Mouse (Mus musculus) hindbrain, embryonic 11.5 days (tissue): ENCODE measurements around the gene Troap. TPM values are rescaled to one million over a fixed set of nuclear protein-coding genes. Genes with fewer than 3 reads are reported as not detected.

ENCODE experiments used
- ATAC-seq: fragments of 200-750 bp; cut with Nextera tagmentation; 2 replicates; pipeline ENCODE4 v1.8.0; 2017; ENCODE audit warnings: mild to moderate bottlenecking, moderate TSS enrichment, moderate library complexity; ENCODE audit not compliant: low FRiP score
- DNase-seq: peaks from one replicate; pipeline ENCODE4 v3.0.0-alpha.2; 2015; ENCODE audit warnings: low spot score
- H3K27ac ChIP-seq: fragments of 300-500 bp; sonication (generic); 2 replicates; pipeline ENCODE4 v1.5.1; 2014; ENCODE audit warnings: mild to moderate bottlenecking, low read depth, low read length
- H3K27me3 ChIP-seq: fragments of 300-500 bp; sonication (generic); 2 replicates; pipeline ENCODE4 v1.6.1; 2014; ENCODE audit warnings: mild to moderate bottlenecking, low read length, moderate library complexity, mixed read lengths; ENCODE audit not compliant: control insufficient read depth, insufficient read depth
- H3K36me3 ChIP-seq: fragments of 300-500 bp; sonication (generic); 2 replicates; pipeline ENCODE4 v1.6.1; 2014; ENCODE audit warnings: mild to moderate bottlenecking, low read length, moderate library complexity, mixed read lengths; ENCODE audit not compliant: control insufficient read depth, insufficient read depth
- H3K4me1 ChIP-seq: fragments of 300-500 bp; sonication (generic); replicated peaks from 2 replicates; pipeline ENCODE4 v1.6.1; 2014; ENCODE audit warnings: low read length, mixed read lengths; ENCODE audit not compliant: control insufficient read depth, insufficient read depth
- H3K4me2 ChIP-seq: fragments of 300-500 bp; sonication (generic); replicated peaks from 2 replicates; pipeline ENCODE4 v1.6.1; 2014; ENCODE audit warnings: mild to moderate bottlenecking, low read depth, low read length
- H3K4me3 ChIP-seq: fragments of 300-500 bp; sonication (generic); 2 replicates; pipeline ENCODE4 v1.5.1; 2014; ENCODE audit warnings: low read depth, low read length
- H3K9ac ChIP-seq: fragments of 300-500 bp; sonication (generic); 2 replicates; pipeline ENCODE4 v1.6.1; 2014; ENCODE audit warnings: low read depth, low read length
- H3K9me3 ChIP-seq: fragments of 300-500 bp; sonication (generic); 2 replicates; pipeline ENCODE4 v1.6.1; 2016; ENCODE audit warnings: low read length; ENCODE audit not compliant: control insufficient read depth
- WGBS: fragments of 180-500 bp; shearing (Covaris S2); extraction: QIAGEN DNeasy Blood & Tissue Kit; methylation state at CpG from one replicate; pipeline ENCODE4 v1.1.7; 2014; 5-methylcytosine and 5-hydroxymethylcytosine counted together
- polyA plus RNA-seq: library from polyadenylated mRNA; unstranded; fragments of >200 nt; fragmentation: Nextera tagmentation; extraction: Ambion mirVana; gene quantifications from 2 replicates; pipeline ENCODE4 v1.2.1, GENCODE M21; 2014

Troap gene
- polyA plus RNA-seq, 1 experiment from 2014 or later = 22.9 TPM

GRCm38 (mm10) chr15:99111139-99111538 lies 36.8 kb downstream of the Troap start:
- Histone ChIP-seq H3K27ac (no peak overlapping the region), H3K27me3 (no peaks in the 10 kb centered on the region)
- WGBS = 86% methylated on average over 3 of the region's 3 CpGs

GRCm38 (mm10) chr15:99111809-99112208 lies 37.4 kb downstream of the Troap start:
- H3K4me1 ChIP-seq = no peaks in the 10 kb centered on the region
- no peak overlapping the region for H3K9ac ChIP-seq
- ATAC-seq (no peak), DNase-seq (no peak)
- no peak overlapping the region for H3K4me3 ChIP-seq
- no peaks in the 10 kb centered on the region for H3K36me3 ChIP-seq
- WGBS = 66% methylated on average over 4 of the region's 4 CpGs
- no peak overlapping the region for H3K27ac ChIP-seq
- no peaks in the 10 kb centered on the region for H3K9me3 ChIP-seq
- no peak overlapping the region for H3K4me2 ChIP-seq
- H3K27me3 ChIP-seq = no peaks in the 10 kb centered on the region

More at GRCm38 (mm10) chr15:99111139-99111538, 36.8 kb downstream of the Troap start:
- no peak overlapping the region for H3K4me3 ChIP-seq
- H3K36me3 ChIP-seq = no peaks in the 10 kb centered on the region
- no peaks in the 10 kb centered on the region for H3K4me1 ChIP-seq
- no peak overlapping the region for H3K4me2 ChIP-seq
- ATAC-seq = no peak
- H3K9ac ChIP-seq = no peak overlapping the region
- H3K9me3 ChIP-seq = no peaks in the 10 kb centered on the region
- no peak for DNase-seq

- DNase-seq = no peak
- Histone ChIP-seq H3K4me2 (no peak overlapping the region), H3K27me3 (no peaks in the 10 kb centered on the region), H3K4me1 (no peaks in the 10 kb centered on the region), H3K9me3 (no peaks in the 10 kb centered on the region), H3K27ac (no peak overlapping the region), H3K4me3 (no peak overlapping the region), H3K9ac (no peak overlapping the region), H3K36me3 (no peaks in the 10 kb centered on the region)
- no peak for ATAC-seq
- WGBS = 58% methylated on average over 11 of the region's 11 CpGs
Observed at GRCm38 (mm10) chr15:99112843-99113395, 38.5 kb downstream of the Troap start.

- DNase-seq = peak; percentile 40
- no peak overlapping the region for H3K27ac ChIP-seq
- H3K4me1 ChIP-seq = no peaks in the 10 kb centered on the region
- no peak overlapping the region for H3K4me3 ChIP-seq
- no peaks in the 10 kb centered on the region for H3K27me3 ChIP-seq
- no peak overlapping the region for H3K9ac ChIP-seq
- H3K9me3 ChIP-seq = no peaks in the 10 kb centered on the region
- WGBS = 9% methylated on average over 9 of the region's 9 CpGs
- H3K4me2 ChIP-seq = no peak overlapping the region
- no peak for ATAC-seq
- no peaks in the 10 kb centered on the region for H3K36me3 ChIP-seq
Observed at GRCm38 (mm10) chr15:99113396-99113975, 39.1 kb downstream of the Troap start.

- no peaks in the 10 kb centered on the region for H3K36me3 ChIP-seq
- H3K4me1 ChIP-seq = no peaks in the 10 kb centered on the region
- no peaks in the 10 kb centered on the region for H3K9me3 ChIP-seq
- no peak overlapping the region for H3K4me2 ChIP-seq
- H3K27me3 ChIP-seq = no peaks in the 10 kb centered on the region
- no peak overlapping the region for H3K9ac ChIP-seq
- 46% methylated on average over 14 of the region's 14 CpGs for WGBS
- no peak for DNase-seq
- H3K27ac ChIP-seq = no peak overlapping the region
- H3K4me3 ChIP-seq = no peak overlapping the region
- ATAC-seq = no peak
Observed at GRCm38 (mm10) chr15:99114312-99115064, 40.1 kb downstream of the Troap start.

GRCm38 (mm10) chr15:99115065-99115423 lies 40.7 kb downstream of the Troap start:
- no peaks in the 10 kb centered on the region for H3K9me3 ChIP-seq
- no peaks in the 10 kb centered on the region for H3K4me1 ChIP-seq
- H3K4me3 ChIP-seq = no peak overlapping the region
- ATAC-seq = no peak
- 91% methylated on average over 7 of the region's 7 CpGs for WGBS
- H3K27ac ChIP-seq = no peak overlapping the region
- no peaks in the 10 kb centered on the region for H3K27me3 ChIP-seq
- H3K36me3 ChIP-seq = no peaks in the 10 kb centered on the region
- no peak overlapping the region for H3K4me2 ChIP-seq
- no peak overlapping the region for H3K9ac ChIP-seq
- no peak for DNase-seq

- 79% methylated on average over 11 of the region's 11 CpGs for WGBS
- no peak overlapping the region for H3K27ac ChIP-seq
- DNase-seq (no peak), ATAC-seq (no peak)
- no peaks in the 10 kb centered on the region for H3K27me3 ChIP-seq
- no peak overlapping the region for H3K9ac ChIP-seq
- no peaks in the 10 kb centered on the region for H3K4me1 ChIP-seq
- no peaks in the 10 kb centered on the region for H3K9me3 ChIP-seq
- no peaks in the 10 kb centered on the region for H3K36me3 ChIP-seq
- no peak overlapping the region for H3K4me3 ChIP-seq
- H3K4me2 ChIP-seq = no peak overlapping the region
Observed at GRCm38 (mm10) chr15:99116539-99116938, 42.2 kb downstream of the Troap start.

GRCm38 (mm10) chr15:99120814-99121213 lies 46.4 kb downstream of the Troap start:
- no peaks in the 10 kb centered on the region for H3K9me3 ChIP-seq
- no peak overlapping the region for H3K4me2 ChIP-seq
- H3K27ac ChIP-seq = no peak overlapping the region
- H3K9ac ChIP-seq = no peak overlapping the region
- no peak overlapping the region for H3K4me3 ChIP-seq
- DNase-seq (no peak), ATAC-seq (no peak)
- WGBS = 12% methylated on average over 11 of the region's 11 CpGs
- no peaks in the 10 kb centered on the region for H3K4me1 ChIP-seq
- no peaks in the 10 kb centered on the region for H3K27me3 ChIP-seq
- H3K36me3 ChIP-seq = no peaks in the 10 kb centered on the region

- no peaks in the 10 kb centered on the region for H3K27me3 ChIP-seq
- no peaks in the 10 kb centered on the region for H3K9me3 ChIP-seq
- no peaks in the 10 kb centered on the region for H3K36me3 ChIP-seq
- H3K9ac ChIP-seq = no peak overlapping the region
- no peaks in the 10 kb centered on the region for H3K4me1 ChIP-seq
- H3K27ac ChIP-seq = no peak overlapping the region
- ATAC-seq = no peak
- H3K4me3 ChIP-seq = no peak overlapping the region
- WGBS = 84% methylated on average over 2 of the region's 2 CpGs
- no peak for DNase-seq
- H3K4me2 ChIP-seq = no peak overlapping the region
Observed at GRCm38 (mm10) chr15:99122642-99123041, 48.3 kb downstream of the Troap start.
